Mouse (Mus musculus) heart, embryonic 11.5 days (tissue): ENCODE measurements at regions not wholly inside any gene's neighbourhood (a gene's known extent, or its start where the extent isn't known, plus 50 kb on each side); places are given as distances from the start of the nearest gene placed in this dataset.

Source experiments
- ATAC-seq: fragments of 200-750 bp; cut with Nextera tagmentation; replicated peaks from 2 replicates; pipeline ENCODE4 v1.8.0; 2017; ENCODE audit warnings: moderate library complexity; ENCODE audit not compliant: insufficient number of reproducible peaks, low FRiP score, low TSS enrichment
- H3K27ac ChIP-seq: fragments of 300-500 bp; sonication (generic); 2 replicates; pipeline ENCODE4 v1.5.1; 2014; ENCODE audit warnings: mild to moderate bottlenecking, low read depth, low read length
- H3K27me3 ChIP-seq: fragments of 300-500 bp; sonication (generic); 2 replicates; pipeline ENCODE4 v1.6.1; 2014; ENCODE audit warnings: mild to moderate bottlenecking, low read length, mixed read lengths; ENCODE audit not compliant: control insufficient read depth, insufficient read depth
- H3K36me3 ChIP-seq: fragments of 300-500 bp; sonication (generic); 2 replicates; pipeline ENCODE4 v1.6.1; 2014; ENCODE audit warnings: mild to moderate bottlenecking, low read length, moderate library complexity, mixed read lengths; ENCODE audit not compliant: control insufficient read depth, insufficient read depth
- H3K4me1 ChIP-seq: fragments of 300-500 bp; sonication (generic); 2 replicates; pipeline ENCODE4 v1.6.1; 2014; ENCODE audit warnings: low read length; ENCODE audit not compliant: control insufficient read depth, insufficient read depth
- H3K4me2 ChIP-seq: fragments of 300-500 bp; sonication (generic); 2 replicates; pipeline ENCODE4 v1.6.1; 2014; ENCODE audit warnings: mild to moderate bottlenecking, moderate library complexity
- H3K4me3 ChIP-seq: fragments of 300-500 bp; sonication (generic); 2 replicates; pipeline ENCODE4 v1.5.1; 2014; ENCODE audit warnings: low read depth, low read length
- H3K9ac ChIP-seq: fragments of 300-500 bp; sonication (generic); 2 replicates; pipeline ENCODE4 v1.6.1; 2014; ENCODE audit warnings: mild to moderate bottlenecking, low read depth, low read length, moderate library complexity
- H3K9me3 ChIP-seq: fragments of 300-500 bp; sonication (generic); replicated peaks from 2 replicates; pipeline ENCODE4 v1.6.1; 2016; ENCODE audit warnings: low read length; ENCODE audit not compliant: control insufficient read depth
- WGBS: fragments of 180-500 bp; shearing (Covaris S2); extraction: QIAGEN DNeasy Blood & Tissue Kit; methylation state at CpG from one replicate; pipeline ENCODE4 v1.1.7; 2014; ENCODE audit not compliant: insufficient replicate concordance; 5-methylcytosine and 5-hydroxymethylcytosine counted together

DNA sequence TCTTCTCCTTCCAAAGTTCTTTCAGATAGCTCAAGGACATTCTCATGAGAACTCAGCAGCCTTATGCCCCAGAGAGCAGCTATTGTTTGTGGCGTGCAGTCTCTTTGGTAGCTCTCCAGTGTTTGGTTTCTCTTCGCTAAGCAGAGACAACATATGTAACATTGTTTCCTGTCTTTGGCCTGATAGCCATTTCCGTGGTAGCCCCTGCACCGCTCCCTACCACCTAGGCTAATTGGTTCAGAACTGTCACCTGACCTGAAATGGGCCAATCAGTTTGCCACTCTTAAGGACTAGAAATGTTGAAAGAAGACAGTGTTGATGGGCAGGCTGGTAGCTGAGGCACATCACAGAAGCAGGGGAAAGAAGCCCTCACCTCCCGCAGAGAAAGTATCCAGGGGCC lies 54.1 kb upstream of the Pkn2 start:
- Histone ChIP-seq H3K9ac (no peak overlapping the region), H3K4me1 (no peaks in the 10 kb centered on the region), H3K36me3 (no peaks in the 10 kb centered on the region), H3K27ac (no peak overlapping the region), H3K4me2 (peak overlapping the region; percentile 11), H3K27me3 (no peaks in the 10 kb centered on the region), H3K4me3 (no peak overlapping the region), H3K9me3 (no peaks in the 10 kb centered on the region)
- 52% methylated on average over 5 of the region's 5 CpGs for WGBS
- no peak for ATAC-seq

DNA sequence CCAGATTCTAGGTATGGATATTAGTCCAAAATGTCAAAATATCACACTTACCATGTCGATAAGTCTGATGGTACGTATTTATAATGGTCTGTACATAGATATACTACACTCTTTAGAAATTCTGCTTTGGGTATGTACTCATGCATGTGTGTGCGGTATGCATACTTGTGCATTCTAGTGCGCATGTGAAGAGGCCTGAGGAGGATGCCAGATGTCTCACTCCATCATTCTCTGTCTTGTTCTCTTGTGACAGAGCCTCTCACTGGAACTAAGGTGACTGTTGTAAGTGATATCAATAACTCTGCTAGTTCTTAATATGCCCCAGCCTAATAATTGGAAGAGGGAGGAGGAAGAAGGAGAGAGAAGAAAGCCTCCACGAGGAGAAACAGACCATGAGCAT lies 52.5 kb upstream of the Pkn2 start:
- H3K4me3 ChIP-seq, result no peak overlapping the region
- H3K27me3 ChIP-seq, result no peaks in the 10 kb centered on the region
- no peak for ATAC-seq
- no peaks in the 10 kb centered on the region for H3K36me3 ChIP-seq
- H3K9ac ChIP-seq, result no peak overlapping the region
- no peak overlapping the region for H3K27ac ChIP-seq
- no peaks in the 10 kb centered on the region for H3K4me1 ChIP-seq
- H3K4me2 ChIP-seq, result no peak overlapping the region
- H3K9me3 ChIP-seq, result no peaks in the 10 kb centered on the region
- WGBS, result 85% methylated on average over 5 of the region's 5 CpGs

DNA sequence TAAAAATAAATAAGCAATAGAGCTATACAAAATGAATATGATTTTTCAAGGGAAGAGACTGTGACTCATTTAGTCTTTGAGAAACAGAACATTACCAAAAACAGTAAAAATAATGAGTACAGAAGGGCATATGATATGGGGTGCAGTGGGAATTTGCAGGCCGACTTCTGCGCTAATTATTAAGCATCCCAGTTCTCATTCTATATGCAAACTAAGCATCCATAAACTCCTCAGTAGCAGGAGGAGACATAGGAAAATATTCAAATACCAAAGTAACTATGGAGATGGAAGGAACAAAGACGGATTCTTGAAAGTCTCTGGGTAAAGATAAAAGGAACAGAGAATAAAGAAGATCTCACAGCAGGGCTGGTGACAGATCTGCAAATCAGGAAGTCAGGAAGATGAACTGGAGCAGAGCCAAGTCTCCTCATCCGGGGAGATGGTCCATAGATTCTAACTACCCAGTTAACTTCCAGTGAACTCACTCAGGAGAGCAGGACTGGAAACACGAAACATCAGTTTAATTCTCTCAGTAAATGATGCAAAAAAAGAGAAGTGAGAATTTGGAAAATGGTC lies 52.0 kb upstream of the Pkn2 start:
- Histone ChIP-seq H3K4me2 (no peak overlapping the region), H3K27me3 (no peaks in the 10 kb centered on the region), H3K9ac (no peak overlapping the region), H3K27ac (no peak overlapping the region), H3K36me3 (no peaks in the 10 kb centered on the region), H3K4me1 (no peaks in the 10 kb centered on the region), H3K9me3 (no peaks in the 10 kb centered on the region), H3K4me3 (no peak overlapping the region)
- ATAC-seq, result no peak
- 71% methylated on average over 5 of the region's 5 CpGs for WGBS
